Mouse (Mus musculus) neural tube, embryonic 10.5 days (tissue): Measurements from ENCODE around the gene Thsd4.

Experiments used
- DNase-seq: peaks from one replicate; pipeline ENCODE4 v3.0.0-alpha.2; 2017; ENCODE audit warnings: low spot score; ENCODE audit errors: extremely low spot score

The Thsd4 gene

GRCm38 (mm10) chr9:60382941-60383340, 138.9 kb downstream of the Thsd4 start:
- DNase-seq, result no peak

- DNase-seq, result no peak
Observed at GRCm38 (mm10) chr9:60382526-60382925, 139.3 kb downstream of the Thsd4 start.

GRCm38 (mm10) chr9:60381010-60381409, 140.8 kb downstream of the Thsd4 start:
- no peak for DNase-seq

- DNase-seq, result no peak
Observed at GRCm38 (mm10) chr9:60380550-60380949, 141.3 kb downstream of the Thsd4 start.

GRCm38 (mm10) chr9:60378235-60378634, 143.6 kb downstream of the Thsd4 start:
- DNase-seq, result no peak

GRCm38 (mm10) chr9:60373161-60373737, 148.6 kb downstream of the Thsd4 start:
- DNase-seq, result no peak

GRCm38 (mm10) chr9:60368516-60368915, 153.3 kb downstream of the Thsd4 start:
- no peak for DNase-seq

- no peak for DNase-seq
Observed at GRCm38 (mm10) chr9:60367617-60368305, 154.1 kb downstream of the Thsd4 start.

- no peak for DNase-seq
Observed at GRCm38 (mm10) chr9:60364166-60364781, 157.6 kb downstream of the Thsd4 start.

- no peak for DNase-seq
Observed at GRCm38 (mm10) chr9:60352351-60352750, 169.5 kb downstream of the Thsd4 start.

- no peak for DNase-seq
Observed at GRCm38 (mm10) chr9:60351153-60351552, 170.7 kb downstream of the Thsd4 start.

GRCm38 (mm10) chr9:60336147-60336546, 185.7 kb downstream of the Thsd4 start:
- DNase-seq, result no peak

- no peak for DNase-seq
Observed at GRCm38 (mm10) chr9:60335455-60335854, 186.4 kb downstream of the Thsd4 start.

- no peak for DNase-seq
Observed at GRCm38 (mm10) chr9:60329911-60330310, 191.9 kb downstream of the Thsd4 start.

GRCm38 (mm10) chr9:60324716-60325115, 197.1 kb downstream of the Thsd4 start:
- no peak for DNase-seq

GRCm38 (mm10) chr9:60323435-60323834, 198.4 kb downstream of the Thsd4 start:
- no peak for DNase-seq

- DNase-seq, result no peak
Observed at GRCm38 (mm10) chr9:60317291-60317690, 204.6 kb downstream of the Thsd4 start.

GRCm38 (mm10) chr9:60316510-60316909, 205.3 kb downstream of the Thsd4 start:
- no peak for DNase-seq

GRCm38 (mm10) chr9:60315533-60315932, 206.3 kb downstream of the Thsd4 start:
- no peak for DNase-seq

GRCm38 (mm10) chr9:60313661-60314060, 208.2 kb downstream of the Thsd4 start:
- DNase-seq, result no peak

GRCm38 (mm10) chr9:60312670-60313069, 209.2 kb downstream of the Thsd4 start:
- no peak for DNase-seq

GRCm38 (mm10) chr9:60311594-60312128, 210.2 kb downstream of the Thsd4 start:
- no peak for DNase-seq
